In the genomic region with DNA sequence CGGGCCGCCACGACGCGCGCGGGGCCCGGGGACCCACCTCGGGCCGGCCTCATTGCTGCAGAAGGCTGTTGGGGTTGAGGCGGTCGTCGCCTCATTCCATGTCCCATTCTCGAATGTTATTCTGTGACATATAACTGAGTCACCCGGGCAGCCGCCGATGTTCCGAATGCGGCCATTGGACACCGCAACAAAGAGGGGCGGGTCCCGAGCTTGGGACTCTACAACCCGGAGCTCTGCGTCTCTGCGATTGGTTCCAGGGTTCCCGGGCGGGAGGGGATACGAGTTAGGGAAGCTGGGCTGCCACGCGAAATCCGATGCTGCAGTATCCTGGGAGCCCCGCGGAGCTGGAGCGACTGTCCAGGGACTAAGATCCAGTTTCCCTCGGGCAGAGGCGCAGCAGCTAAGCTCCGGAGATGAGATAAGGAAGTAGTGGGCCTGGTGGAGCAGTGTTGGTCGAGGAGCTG, we compare ENCODE assay signal across 8 mouse cellular contexts. TPM values are rescaled to one million over a fixed set of nuclear protein-coding genes. Genes with fewer than 3 reads are reported as not detected.
DNase-seq lines count a peak whose midpoint lies in the region; ATAC-seq and TF ChIP-seq lines count a peak whose summit lies in the region.

A gene (minus strand): TSS at position 197 of the 464 bp plus-strand sequence.

- in situ Hi-C loops in CH12.LX (cut with MboI; ENCODE audit: low pct_ligation_motif_present, low pct_unique_long_range_greater_than_20kb, low sequenced_read_pairs), result no loop called here

- H3K9me3 ChIP-seq in CH12.LX (replicated peaks; ENCODE audit: low read length), result peaks cover 6% of the 10 kb centered on the region
- H3K9me3 ChIP-seq in forebrain, embryonic 10.5 days, result no peaks in the 10 kb centered on the region
- no peaks in the 10 kb centered on the region for H3K9me3 ChIP-seq in heart, embryonic 13.5 days
- H3K9me3 ChIP-seq in kidney, postnatal 0 days (replicated peaks; ENCODE audit: low read length), result no peaks in the 10 kb centered on the region
- no peaks in the 10 kb centered on the region for H3K9me3 ChIP-seq in midbrain, postnatal 0 days (ENCODE audit: low read length)
- no peaks in the 10 kb centered on the region for H3K9me3 ChIP-seq in stomach, embryonic 16.5 days (replicated peaks; ENCODE audit: control insufficient read depth, low read length)

- H3K27me3 ChIP-seq in CH12.LX (replicated peaks), result peaks cover 6% of the 10 kb centered on the region
- peaks cover 17% of the 10 kb centered on the region for H3K27me3 ChIP-seq in forebrain, embryonic 10.5 days (ENCODE audit: poor library complexity, severe bottlenecking)
- no peaks in the 10 kb centered on the region for H3K27me3 ChIP-seq in heart, embryonic 13.5 days (replicated peaks)
- no peaks in the 10 kb centered on the region for H3K27me3 ChIP-seq in kidney, postnatal 0 days (ENCODE audit: insufficient read depth, low read length)
- no peaks in the 10 kb centered on the region for H3K27me3 ChIP-seq in midbrain, postnatal 0 days (ENCODE audit: insufficient read depth, low read length)
- no peaks in the 10 kb centered on the region for H3K27me3 ChIP-seq in stomach, embryonic 16.5 days (ENCODE audit: control insufficient read depth, insufficient read depth, low read length)

- TF ChIP-seq RAD21 in CH12.LX (IDR thresholded peaks at IDR 0.05; ENCODE audit: low read depth, low read length), result no peak

- peaks cover 11 to 27% of the 10 kb centered on the region in 2 experiments for H3K4me1 ChIP-seq in CH12.LX (ENCODE audit: control insufficient read depth in 1 of 2, insufficient read depth in 2 of 2)
- peaks cover 38% of the 10 kb centered on the region for H3K4me1 ChIP-seq in forebrain, embryonic 10.5 days
- peaks cover 59% of the 10 kb centered on the region for H3K4me1 ChIP-seq in heart, embryonic 13.5 days
- H3K4me1 ChIP-seq in kidney, postnatal 0 days (replicated peaks; ENCODE audit: insufficient read depth, low read length), result peaks cover 14% of the 10 kb centered on the region; the same call in 1 of the 2 replicates
- H3K4me1 ChIP-seq in midbrain, postnatal 0 days (ENCODE audit: insufficient read depth, low read length), result peaks cover 15% of the 10 kb centered on the region; the same call in 1 of the 2 replicates
- H3K4me1 ChIP-seq in stomach, embryonic 16.5 days (ENCODE audit: control insufficient read depth, insufficient read depth, low read length), result peaks cover 14% of the 10 kb centered on the region

- peak; percentile 90 for ATAC-seq in heart, embryonic 13.5 days (ENCODE audit: extremely low read depth, insufficient number of reproducible peaks, low FRiP score, low TSS enrichment)
- peak; percentile 94 for ATAC-seq in kidney, postnatal 0 days (replicated peaks; ENCODE audit: low FRiP score, low read depth)
- ATAC-seq in midbrain, postnatal 0 days (ENCODE audit: low FRiP score), result peak; percentile 94
- peak; percentile 96 for ATAC-seq in stomach, embryonic 16.5 days (ENCODE audit: insufficient read depth, low FRiP score)

- H3K9ac ChIP-seq in CH12.LX (ENCODE audit: insufficient read depth, low read depth), result no peak within 1 kb of the TSS
- H3K9ac ChIP-seq in heart, embryonic 13.5 days, result peak within 1 kb of the TSS; percentile 97
- H3K9ac ChIP-seq in kidney, postnatal 0 days (ENCODE audit: low read depth, low read length), result peak within 1 kb of the TSS; percentile 65
- H3K9ac ChIP-seq in midbrain, postnatal 0 days (replicated peaks; ENCODE audit: low read length, poor library complexity, severe bottlenecking), result peak within 1 kb of the TSS; percentile 89
- H3K9ac ChIP-seq in stomach, embryonic 16.5 days (ENCODE audit: low read length), result peak within 1 kb of the TSS; percentile 84

- under 1% methylated on average over 38 of the region's 38 CpGs for WGBS in forebrain, embryonic 10.5 days
- under 1% methylated on average over 38 of the region's 38 CpGs for WGBS in heart, embryonic 13.5 days
- 0% methylated on average over 33 of the region's 38 CpGs for WGBS in kidney, postnatal 0 days
- under 1% methylated on average over 38 of the region's 38 CpGs for WGBS in midbrain, postnatal 0 days
- WGBS in stomach, embryonic 16.5 days, result under 1% methylated on average over 38 of the region's 38 CpGs

- dilution Hi-C loops in CH12.LX (cut with MboI; ENCODE audit: extremely low pct_ligation_motif_present, extremely low pct_unique_long_range_greater_than_20kb, low sequenced_read_pairs), result no loop called here

- no peaks in the 10 kb centered on the region for H3K36me3 ChIP-seq in CH12.LX (replicated peaks in 1 of 2; ENCODE audit: control insufficient read depth in 1 of 2, insufficient read depth in 1 of 2, low read length in 1 of 2)
- H3K36me3 ChIP-seq in forebrain, embryonic 10.5 days (replicated peaks), result peaks cover 22% of the 10 kb centered on the region
- H3K36me3 ChIP-seq in heart, embryonic 13.5 days, result peaks cover 22% of the 10 kb centered on the region
- no peaks in the 10 kb centered on the region for H3K36me3 ChIP-seq in kidney, postnatal 0 days (ENCODE audit: insufficient read depth, low read length)
- 0 out of 2 replicates have a peak, but pooled peaks cover 1% of the 10 kb centered on the region for H3K36me3 ChIP-seq in midbrain, postnatal 0 days (ENCODE audit: insufficient read depth, low read length)
- no peaks in the 10 kb centered on the region; the same call in 1 of the 2 replicates for H3K36me3 ChIP-seq in stomach, embryonic 16.5 days (ENCODE audit: control insufficient read depth, insufficient read depth, low read length)

- H3K4me2 ChIP-seq in CH12.LX (ENCODE audit: insufficient read depth, low read depth, poor library complexity, severe bottlenecking), result peak within 1 kb of the TSS; percentile 24; the same call in 1 of the 2 replicates
- H3K4me2 ChIP-seq in heart, embryonic 13.5 days, result peak within 1 kb of the TSS; percentile 99
- H3K4me2 ChIP-seq in kidney, postnatal 0 days (ENCODE audit: low read length), result peak within 1 kb of the TSS; percentile 89
- peak within 1 kb of the TSS; percentile 75 for H3K4me2 ChIP-seq in midbrain, postnatal 0 days (ENCODE audit: low read depth, low read length, poor library complexity, severe bottlenecking)
- peak within 1 kb of the TSS; percentile 90 for H3K4me2 ChIP-seq in stomach, embryonic 16.5 days (ENCODE audit: low read depth, low read length)

- DNase-seq in CH12.LX (ENCODE audit: extremely low read depth) (no peak), liver (peak; percentile 76)
- peak; percentile 87 for DNase-seq in brain, adult 2 months (ENCODE audit: low read depth, low spot score)
- DNase-seq in forebrain, embryonic 10.5 days (ENCODE audit: extremely low spot score, low spot score), result peak; percentile 94
- DNase-seq in kidney, postnatal 0 days (ENCODE audit: low spot score), result peak; percentile 97
- peak; percentile 96 for DNase-seq in midbrain, postnatal 0 days (ENCODE audit: low spot score)

- H3K4me3 ChIP-seq in CH12.LX (replicated peaks in 1 of 3; ENCODE audit: low read depth in 2 of 3, low read length in 2 of 3, poor library complexity in 1 of 3), result peak within 1 kb of the TSS in 2 of 3 experiments; percentile 15 to 38
- peak within 1 kb of the TSS; percentile 66 for H3K4me3 ChIP-seq in forebrain, embryonic 10.5 days
- H3K4me3 ChIP-seq in heart, embryonic 13.5 days, result peak within 1 kb of the TSS; percentile 82
- peak within 1 kb of the TSS; percentile 52 for H3K4me3 ChIP-seq in kidney, postnatal 0 days (replicated peaks; ENCODE audit: low read depth, low read length)
- peak within 1 kb of the TSS; percentile 79 for H3K4me3 ChIP-seq in midbrain, postnatal 0 days (ENCODE audit: low read depth, low read length)
- peak within 1 kb of the TSS; percentile 74 for H3K4me3 ChIP-seq in stomach, embryonic 16.5 days (replicated peaks; ENCODE audit: low read length)

- TF ChIP-seq EP300 in CH12.LX (IDR thresholded peaks at IDR 0.05; ENCODE audit: low read length), result no peak

- H3K79me2 ChIP-seq in CH12.LX (replicated peaks; ENCODE audit: control insufficient read depth, extremely low read depth, insufficient read depth, poor library complexity, severe bottlenecking), result no peaks in the 10 kb centered on the region

- no peak for TF ChIP-seq POLR2A in CH12.LX (IDR thresholded peaks at IDR 0.05; ENCODE audit: low read depth, low read length)

- H3K27ac ChIP-seq in CH12.LX (ENCODE audit: insufficient read depth, low read depth), result no peak within 1 kb of the TSS
- peak within 1 kb of the TSS; percentile 93 for H3K27ac ChIP-seq in forebrain, embryonic 10.5 days
- H3K27ac ChIP-seq in heart, embryonic 13.5 days (replicated peaks), result peak within 1 kb of the TSS; percentile 96
- H3K27ac ChIP-seq in kidney, postnatal 0 days, result peak within 1 kb of the TSS; percentile 37; the same call in 1 of the 2 replicates
- peak within 1 kb of the TSS; percentile 94 for H3K27ac ChIP-seq in midbrain, postnatal 0 days (ENCODE audit: low read depth, low read length)
- H3K27ac ChIP-seq in stomach, embryonic 16.5 days (ENCODE audit: low read length), result peak within 1 kb of the TSS; percentile 92

- TF ChIP-seq CTCF in CH12.LX (conservative IDR thresholded peaks at IDR 0.05 in 1 of 2, IDR thresholded peaks at IDR 0.05 in 1 of 2; ENCODE audit: low read depth in 2 of 2, low read length in 2 of 2), result no peak
- TF ChIP-seq CTCF in kidney, postnatal 0 days (IDR thresholded peaks at IDR 0.05; ENCODE audit: low read depth), result no peak
- no peak for TF ChIP-seq CTCF in midbrain, postnatal 0 days (IDR thresholded peaks at IDR 0.05)

TF ChIP-seq in CH12.LX, 34 proteins besides CTCF, POLR2A, EP300 and RAD21 (continues in another document):
- no peak for TF ChIP-seq PAX5 (IDR thresholded peaks at IDR 0.05; ENCODE audit: low read length)
- no peak for TF ChIP-seq NELFE (IDR thresholded peaks at IDR 0.05; ENCODE audit: low read depth, low read length)
- no peak for TF ChIP-seq E2F4 (IDR thresholded peaks at IDR 0.05; ENCODE audit: insufficient replicate concordance, low read depth, low read length)
- TF ChIP-seq POLR2AphosphoS2 (IDR thresholded peaks at IDR 0.05; ENCODE audit: low read depth, low read length), result no peak
- TF ChIP-seq ETS1 (conservative IDR thresholded peaks at IDR 0.05; ENCODE audit: low read depth, low read length), result no peak
- no peak for TF ChIP-seq UBTF (IDR thresholded peaks at IDR 0.05; ENCODE audit: low read depth, low read length)
- no peak for TF ChIP-seq MEF2A (IDR thresholded peaks at IDR 0.05; ENCODE audit: borderline replicate concordance, low read depth, low read length)
- no peak for TF ChIP-seq USF2 (conservative IDR thresholded peaks at IDR 0.05; ENCODE audit: low read depth, low read length)

RNA-seq across cellular contexts. Expression of the gene that starts here (rescaled TPM):
- 0.04 and 0.08 TPM in 2 replicates for total RNA-seq in CH12.LX (2012; rRNA removed)
- 0.05 and 0.17 TPM in 2 replicates for total RNA-seq in CH12.LX (2014; rRNA removed)
- polyA plus RNA-seq in CH12.LX (2012; ENCODE audit: insufficient read length, low read depth), result 0.16 and 0.25 TPM in 2 replicates
- 39.0 and 39.7 TPM in 2 replicates for polyA plus RNA-seq in forebrain, embryonic 10.5 days (2016; fragmentation: Nextera tagmentation; extraction: Ambion mirVana)
- 46.2 and 47.6 TPM in 2 replicates for polyA plus RNA-seq in heart, embryonic 13.5 days (2015; fragmentation: Nextera tagmentation; extraction: Ambion mirVana)
- 14.0 and 15.7 TPM in 2 replicates for polyA plus RNA-seq in kidney, postnatal 0 days (2015; fragmentation: Nextera tagmentation; extraction: Ambion mirVana)
- 46.1 and 51.2 TPM in 2 replicates for total RNA-seq in midbrain, postnatal 0 days (2014; rRNA removed)
- 48.8 and 49.5 TPM in 2 replicates for polyA plus RNA-seq in midbrain, postnatal 0 days (2015; fragmentation: Nextera tagmentation; extraction: Ambion mirVana)
- polyA plus RNA-seq in stomach, embryonic 16.5 days (2015; fragmentation: Nextera tagmentation; extraction: Ambion mirVana), result 15.0 and 19.2 TPM in 2 replicates

Comparison
In these comparisons a context has a peak if more than half of its experiments do, and no peak if none do; other contexts are left out.
1. RNA of the gene that starts here (total RNA-seq): 46.1 to 51.2 TPM in midbrain, postnatal 0 days; 0.04 to 0.17 TPM in CH12.LX; every median in the first group is over 10 times any median in the second.
2. RNA of the gene that starts here (polyA plus RNA-seq): 48.8 to 49.5 TPM in midbrain, postnatal 0 days, 46.2 to 47.6 TPM in heart, embryonic 13.5 days, 39.0 to 39.7 TPM in forebrain, embryonic 10.5 days, 15.0 to 19.2 TPM in stomach, embryonic 16.5 days and 14.0 to 15.7 TPM in kidney, postnatal 0 days; 0.16 to 0.25 TPM in CH12.LX; every median in the first group is over 10 times any median in the second.
3. H3K4me2 ChIP-seq: peak in every context shown above with its lines; median percentile 99 in heart, embryonic 13.5 days; 90 in stomach, embryonic 16.5 days; 89 in kidney, postnatal 0 days; 75 in midbrain, postnatal 0 days; 24 in CH12.LX.
4. H3K4me3 ChIP-seq: peak in every context shown above with its lines; median percentile 82 in heart, embryonic 13.5 days; 79 in midbrain, postnatal 0 days; 74 in stomach, embryonic 16.5 days; 66 in forebrain, embryonic 10.5 days; 52 in kidney, postnatal 0 days; 26 in CH12.LX.
5. Peak in every context shown above with its lines, with median percentiles within 50 percentile points of each other: ATAC-seq.